In genomic region chr6:69828640-69829039, GRCm38 (mm10) we compare ENCODE assay signal across 7 mouse cellular contexts.
DNase-seq lines count a peak whose midpoint lies in the region; ATAC-seq and TF ChIP-seq lines count a peak whose summit lies in the region.
"Not testable (repeated sequence)": the region's sequence is repeated elsewhere in the genome, so short reads cannot be mapped to it uniquely, and the experiment has no call there.

No protein-coding gene starts in this region.

- peak; percentile 39 to 43 for DNase-seq in B cell, adult 2 months
- peak; percentile 36 for DNase-seq in R1 (ENCODE audit: low read depth, low spot score)
- DNase-seq in embryo, embryonic 11.5 days (ENCODE audit: low read depth, low spot score) = peak; percentile 5
- not testable (repeated sequence) for DNase-seq in left cerebral cortex, adult 2 months (ENCODE audit: extremely low spot score in 1 of 2, low spot score in 2 of 2)
- DNase-seq in mesoderm, embryonic 11.5 days (ENCODE audit: low read depth, low spot score) = peak; percentile 7
- peak; percentile 17 to 22 for DNase-seq in right cerebral cortex, postnatal 10 days (ENCODE audit: low spot score in 2 of 2)

- not testable (repeated sequence) for H3K27me3 ChIP-seq in intestine, postnatal 0 days (replicated peaks; ENCODE audit: control insufficient read depth, insufficient read depth, low read length)

- peak; percentile 49 for TF ChIP-seq CTCF in intestine, postnatal 0 days (IDR thresholded peaks at IDR 0.05; ENCODE audit: low read depth)
- peak; percentile 31 for TF ChIP-seq CTCF in left cerebral cortex, adult 2 months (IDR thresholded peaks at IDR 0.05)

- not testable (repeated sequence) for H3K4me2 ChIP-seq in intestine, postnatal 0 days (replicated peaks; ENCODE audit: low read depth)

- not testable (repeated sequence) for H3K4me3 ChIP-seq in intestine, postnatal 0 days (ENCODE audit: low read depth, low read length); left cerebral cortex, adult 2 months

- ATAC-seq in intestine, postnatal 0 days = not testable (repeated sequence)

- not testable (repeated sequence) for H3K27ac ChIP-seq in intestine, postnatal 0 days (ENCODE audit: low read depth, low read length); left cerebral cortex, adult 2 months

- H3K9ac ChIP-seq in intestine, postnatal 0 days (ENCODE audit: low read depth, low read length) = not testable (repeated sequence)

- H3K9me3 ChIP-seq in intestine, postnatal 0 days (ENCODE audit: control insufficient read depth) = not testable (repeated sequence)

- H3K4me1 ChIP-seq in intestine, postnatal 0 days (replicated peaks; ENCODE audit: control insufficient read depth, insufficient read depth, low read length) = not testable (repeated sequence)

- WGBS in intestine, postnatal 0 days = 72% methylated on average over 5 of the region's 5 CpGs

- intact Hi-C loops in left cerebral cortex, adult 2 months (cut with DNase I) = not testable (repeated sequence)

- not testable (repeated sequence) for H3K36me3 ChIP-seq in intestine, postnatal 0 days (ENCODE audit: control insufficient read depth, insufficient read depth)
